Mouse (Mus musculus): ENCODE data around the gene Ascc1.
A peak's percentile ranks its signal among the peaks of the same experiment; 100 is the strongest.

Ascc1 gene

DNA sequence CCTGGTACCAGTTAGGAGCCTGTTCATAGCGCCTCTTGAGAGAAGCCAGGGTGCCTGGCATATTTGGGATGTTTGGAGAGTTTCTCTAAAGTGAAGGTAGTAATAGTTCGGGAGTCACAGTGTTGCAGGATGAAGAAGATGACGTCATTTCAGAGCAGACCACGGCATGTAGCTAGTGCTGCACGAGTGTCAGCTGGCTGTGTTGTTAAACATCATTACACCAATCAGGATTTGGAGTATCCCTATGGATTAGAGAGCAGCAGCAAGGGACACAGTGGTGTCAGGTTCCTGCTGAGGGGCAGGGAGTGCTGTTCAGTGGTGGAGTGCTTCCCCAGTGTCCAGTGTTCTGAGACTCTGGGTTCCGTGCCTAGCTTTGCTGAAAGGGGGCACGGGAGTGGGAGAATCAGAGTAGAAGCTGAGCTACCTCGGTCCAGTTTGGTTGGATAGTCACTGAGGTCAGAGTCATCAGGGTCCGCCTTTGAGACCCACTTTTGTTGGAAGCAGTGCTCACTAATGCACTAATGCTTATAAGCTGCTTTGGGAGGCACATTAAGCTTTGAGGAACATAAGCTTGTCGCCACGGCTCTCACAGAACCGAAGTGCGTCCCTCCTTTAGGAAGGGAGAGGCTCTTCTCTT is 24.3 kb downstream of the Ascc1 start:
- no peak for DNase-seq

DNA sequence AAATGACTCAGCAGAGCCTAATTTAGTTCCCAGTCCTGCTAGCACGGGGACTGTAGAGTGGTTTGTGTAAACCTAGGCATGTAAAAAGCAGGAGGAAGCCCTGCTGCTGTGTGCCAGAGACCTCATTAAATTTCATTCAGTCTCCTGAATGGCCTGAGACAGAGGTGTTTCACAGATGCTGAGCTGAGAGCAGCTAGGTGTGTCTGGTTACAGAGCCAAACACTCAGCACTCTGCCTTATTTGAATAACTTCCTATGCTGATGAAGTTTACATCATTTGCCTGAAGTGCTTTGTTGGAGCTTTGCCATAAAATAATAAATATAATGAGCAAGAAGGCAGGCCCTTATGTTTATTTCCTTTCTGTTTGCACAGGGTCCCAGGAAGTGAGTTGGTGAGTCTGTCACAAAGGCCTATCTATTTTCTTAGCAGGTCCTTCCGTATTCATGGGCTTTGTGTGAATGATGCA is 25.0 kb downstream of the Ascc1 start:
- DNase-seq: no peak

DNA sequence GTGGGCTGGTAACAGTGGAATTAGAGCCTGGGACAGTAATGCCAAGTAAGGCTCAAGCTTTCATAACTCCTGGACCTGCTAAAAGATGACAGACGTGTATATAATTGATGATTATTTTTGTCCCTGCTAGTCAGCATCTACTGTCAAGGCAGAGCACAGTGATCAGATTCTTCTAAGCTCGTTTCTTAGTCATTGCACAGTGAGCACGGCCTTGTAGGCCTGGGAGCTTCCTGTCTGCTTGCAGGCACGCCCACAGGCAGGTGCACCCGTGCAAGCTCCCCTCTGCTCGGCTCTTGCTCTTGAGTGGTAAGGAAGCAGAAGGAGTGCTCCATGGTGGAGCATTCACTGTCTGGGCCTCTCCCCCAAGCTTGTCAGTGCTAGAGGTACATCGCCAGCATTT is 25.6 kb downstream of the Ascc1 start:
- DNase-seq: no peak

DNA sequence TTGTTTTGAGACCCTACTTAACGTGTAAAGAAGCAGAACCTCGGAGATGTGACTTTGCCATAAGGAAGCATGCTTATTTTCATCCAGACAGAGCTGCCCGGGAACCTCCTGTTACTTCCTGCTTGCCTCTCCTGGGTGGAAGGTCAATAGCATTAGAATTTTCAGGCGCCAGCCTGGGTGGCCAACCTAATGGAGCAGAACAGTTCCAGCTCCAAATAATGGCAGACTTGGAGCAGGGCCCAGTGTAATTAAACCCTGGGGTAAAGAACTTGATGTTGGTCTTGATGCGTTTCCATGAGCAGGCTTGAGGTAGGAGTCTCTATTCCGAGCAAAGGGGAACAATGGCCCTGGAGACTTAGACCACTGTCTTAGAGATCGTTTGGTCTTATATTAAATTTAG is 26.4 kb downstream of the Ascc1 start:
- no peak for DNase-seq

DNA sequence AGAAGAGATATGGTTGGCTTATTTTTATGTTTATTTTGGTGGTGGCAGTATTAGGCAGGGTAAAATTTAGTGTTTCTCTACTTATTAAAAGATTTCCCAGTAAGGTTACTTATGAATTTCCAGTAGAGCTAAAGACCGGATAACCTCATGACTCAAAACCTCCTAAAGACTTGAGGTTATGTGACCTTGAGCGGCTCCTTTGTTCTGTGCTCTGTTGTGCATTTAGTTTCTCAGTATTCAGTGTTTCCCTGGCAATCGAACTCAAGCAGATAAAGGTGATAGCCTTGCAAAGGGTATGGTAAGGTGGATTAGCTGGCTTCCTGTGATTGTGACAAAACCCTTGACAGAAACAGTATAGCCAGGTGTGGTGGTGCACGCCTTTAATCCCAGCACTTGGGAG is 26.8 kb downstream of the Ascc1 start:
- DNase-seq: no peak

DNA sequence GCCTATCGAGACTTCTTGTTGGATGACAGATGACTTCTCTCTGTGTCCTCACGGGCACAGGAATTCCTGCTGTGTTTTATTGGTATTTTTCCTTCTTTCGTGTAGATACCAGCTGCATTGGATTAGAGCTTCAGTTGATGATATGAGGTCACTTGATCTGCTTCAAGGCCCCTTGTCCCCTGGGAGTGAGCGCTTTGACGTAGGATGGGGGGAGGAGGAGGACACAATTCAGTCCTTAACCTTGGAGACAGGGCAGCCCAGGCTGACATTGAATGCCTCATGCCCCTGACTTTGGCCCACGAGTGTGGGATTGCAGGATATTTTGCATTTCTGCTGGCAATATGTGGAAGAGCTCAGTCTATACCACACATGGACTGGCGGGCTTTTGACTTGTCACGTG is 29.0 kb downstream of the Ascc1 start:
- DNase-seq: no peak

DNA sequence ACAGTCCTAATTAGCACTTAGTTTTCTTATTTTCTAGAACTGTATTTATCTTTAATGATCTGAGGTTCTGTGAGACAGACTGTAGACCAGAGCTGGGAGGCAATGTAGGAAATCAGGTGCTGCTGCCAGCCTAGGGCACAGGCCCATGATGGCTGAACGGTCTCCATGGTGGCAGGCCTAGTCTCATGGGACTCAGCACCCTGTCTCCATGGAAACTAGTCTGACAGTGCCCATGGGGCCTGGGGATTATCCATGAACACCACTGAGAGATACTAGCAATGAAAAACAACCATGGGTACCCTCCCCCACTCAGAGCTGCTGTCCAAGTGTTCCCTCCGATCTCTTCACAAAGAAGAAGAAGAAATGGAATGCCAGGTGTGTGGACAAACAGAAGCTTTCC is 29.4 kb downstream of the Ascc1 start:
- DNase-seq: no peak

DNA sequence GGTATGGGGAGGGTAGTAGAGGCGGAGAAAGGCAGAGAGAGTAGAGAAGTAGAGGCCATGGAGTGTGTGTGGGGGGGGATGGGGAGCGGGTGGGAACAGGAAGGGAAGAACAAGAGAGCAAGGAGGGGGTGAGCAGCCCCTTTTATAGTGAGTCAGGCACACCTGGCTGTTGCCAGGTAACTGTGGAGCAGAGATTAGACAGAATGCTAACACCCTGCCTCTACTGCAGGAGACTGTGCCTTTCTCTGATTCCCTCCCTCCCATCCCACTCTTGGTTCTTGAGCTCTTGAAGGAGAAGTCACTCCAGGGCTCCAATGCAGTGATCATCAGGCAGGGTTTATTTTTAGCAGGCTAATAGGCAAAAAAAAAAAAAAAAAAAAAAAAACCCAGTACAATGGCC is 30.0 kb downstream of the Ascc1 start:
- no peak for DNase-seq

DNA sequence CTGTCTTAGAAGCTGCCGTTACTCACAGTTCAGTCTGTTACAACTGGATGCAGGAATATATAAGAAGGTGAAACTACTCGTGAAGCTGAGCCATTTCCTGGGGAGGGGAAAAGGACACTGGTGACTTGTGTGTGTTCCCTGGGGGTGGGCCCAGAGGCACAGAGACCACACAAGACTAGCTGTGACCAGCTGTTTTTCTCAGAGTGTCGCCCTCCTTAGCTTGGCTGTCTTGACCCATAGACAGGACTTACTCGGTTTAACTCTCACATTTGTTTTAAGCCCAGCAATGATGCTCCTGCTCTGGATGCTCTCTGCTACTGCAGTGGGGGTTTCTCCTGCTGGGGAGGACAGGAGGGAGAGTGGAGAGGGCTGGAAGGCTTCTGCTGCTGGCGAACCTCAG is 30.5 kb downstream of the Ascc1 start:
- DNase-seq: no peak

DNA sequence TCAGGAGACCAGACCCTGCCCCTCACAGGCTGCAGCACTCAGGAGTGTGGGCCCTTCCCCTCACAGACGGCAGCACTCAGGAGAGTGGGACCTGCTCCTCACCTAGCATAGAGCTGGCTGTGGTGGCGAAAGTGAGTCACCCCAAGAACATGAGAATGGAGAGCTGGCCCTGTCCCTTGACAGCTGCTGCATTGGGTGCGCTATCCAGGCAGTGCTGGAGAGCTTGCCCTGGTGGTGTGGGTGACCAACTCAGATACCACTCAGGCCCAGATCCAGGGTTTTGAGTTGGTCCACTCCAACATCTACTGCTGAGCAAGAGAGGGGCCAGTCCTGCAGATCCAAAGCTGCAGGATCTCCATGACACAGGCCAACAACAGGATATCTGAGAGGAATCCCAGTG is 32.0 kb downstream of the Ascc1 start:
- DNase-seq: no peak

DNA sequence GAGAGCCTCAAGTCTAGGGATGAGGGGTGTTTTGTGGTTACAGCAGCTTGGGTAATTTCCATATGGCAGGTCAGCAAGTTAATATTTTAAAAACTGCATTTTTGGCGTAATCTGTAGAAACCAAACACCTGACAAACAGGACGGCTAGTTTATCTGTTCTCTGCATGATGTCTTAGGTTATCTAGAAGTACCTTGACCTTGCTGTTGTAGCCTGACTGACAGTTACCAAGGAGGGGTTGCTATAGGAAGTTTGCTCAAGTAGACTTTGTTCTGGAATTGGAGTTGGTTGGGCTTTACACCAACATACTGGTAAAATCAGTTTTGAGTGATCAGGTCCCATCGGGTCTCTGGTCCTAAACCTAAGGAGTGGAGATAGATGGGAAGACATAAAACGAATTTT is 33.1 kb downstream of the Ascc1 start:
- no peak for DNase-seq

DNA sequence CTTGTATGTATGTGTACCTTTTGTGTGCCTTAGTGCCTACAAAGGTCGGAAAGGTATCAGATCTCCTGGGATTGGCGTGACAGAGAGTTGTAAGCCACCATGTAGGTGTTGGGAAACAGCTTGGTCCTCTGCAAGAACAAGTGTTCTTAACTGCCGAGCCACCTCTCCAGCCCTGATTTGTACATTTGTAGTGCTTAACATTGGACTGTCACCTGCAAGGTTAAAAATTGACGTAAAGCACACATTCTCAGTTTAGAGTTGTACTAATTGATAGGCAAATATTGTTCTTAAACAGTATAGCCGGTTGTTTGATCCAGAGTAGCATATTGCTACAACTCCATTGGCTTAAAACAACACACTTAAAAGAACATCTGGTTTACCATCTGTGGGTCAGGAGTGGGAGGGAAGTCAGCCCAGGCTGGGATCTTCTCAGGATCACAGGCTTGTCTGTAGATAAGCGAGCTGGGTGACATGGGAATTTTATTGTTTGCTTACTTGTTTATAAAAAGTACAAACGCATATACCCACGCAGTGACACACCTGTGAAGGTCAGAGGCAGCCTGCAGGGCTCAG is 39.8 kb downstream of the Ascc1 start:
- DNase-seq: no peak

DNA sequence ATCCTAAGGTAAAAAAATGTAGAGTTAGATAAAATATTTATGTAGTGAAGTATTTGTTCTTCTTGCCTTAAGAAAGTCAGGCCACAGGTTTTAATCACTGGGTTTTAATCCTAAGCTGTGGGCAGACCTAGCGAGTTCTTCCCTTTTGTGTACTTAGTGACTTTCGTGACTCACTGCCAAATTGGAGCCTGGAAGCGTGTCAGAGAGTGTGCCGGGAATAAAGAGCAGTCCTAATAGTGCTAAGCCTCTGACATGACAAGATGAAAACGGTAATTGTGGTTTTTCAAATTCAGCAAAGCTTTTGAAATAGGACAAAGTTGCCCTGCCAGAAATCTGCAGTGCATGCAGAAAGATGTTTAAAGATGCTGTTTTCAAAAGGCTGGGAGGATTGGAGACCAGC is 44.1 kb downstream of the Ascc1 start:
- DNase-seq: peak; percentile 39

DNA sequence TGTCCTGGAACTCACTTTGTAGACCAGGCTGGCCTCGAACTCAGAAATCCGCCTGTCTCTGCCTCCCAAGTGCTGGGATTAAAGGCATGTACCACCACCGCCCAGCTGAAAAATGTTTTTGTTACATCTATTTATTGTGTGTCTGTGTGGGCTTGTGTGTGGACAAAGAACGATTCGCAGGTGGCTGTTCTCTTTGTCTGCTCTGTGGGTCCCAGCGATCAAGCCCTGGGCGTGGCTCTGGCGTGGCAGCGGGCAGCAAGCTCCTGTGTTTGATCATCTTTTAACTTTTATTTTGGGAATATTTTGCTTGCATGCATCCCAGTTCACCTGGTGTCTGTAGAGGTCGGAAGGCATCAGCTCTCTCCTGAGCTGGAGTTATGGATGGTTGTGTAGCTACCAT is 48.0 kb downstream of the Ascc1 start:
- no peak for DNase-seq

DNA sequence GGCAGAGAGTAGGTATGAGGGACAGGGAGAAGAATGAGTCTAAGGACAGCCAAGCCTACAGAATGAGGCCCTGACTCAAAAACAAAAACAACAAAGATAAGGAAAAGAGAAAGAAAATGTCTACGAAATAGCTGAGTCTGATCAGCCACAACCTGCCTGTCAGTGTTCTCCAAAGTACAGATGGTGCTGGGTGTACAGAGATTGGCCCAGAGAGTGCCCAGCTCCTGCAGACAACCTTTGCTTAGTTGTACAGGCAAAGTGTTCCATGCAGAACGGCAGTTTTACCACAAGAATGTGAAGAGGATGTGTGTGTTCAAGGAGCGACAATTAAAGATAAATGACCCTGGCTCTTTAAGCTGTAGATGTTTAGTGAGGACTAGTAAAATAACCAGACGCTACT is 50.5 kb downstream of the Ascc1 start:
- DNase-seq: no peak

DNA sequence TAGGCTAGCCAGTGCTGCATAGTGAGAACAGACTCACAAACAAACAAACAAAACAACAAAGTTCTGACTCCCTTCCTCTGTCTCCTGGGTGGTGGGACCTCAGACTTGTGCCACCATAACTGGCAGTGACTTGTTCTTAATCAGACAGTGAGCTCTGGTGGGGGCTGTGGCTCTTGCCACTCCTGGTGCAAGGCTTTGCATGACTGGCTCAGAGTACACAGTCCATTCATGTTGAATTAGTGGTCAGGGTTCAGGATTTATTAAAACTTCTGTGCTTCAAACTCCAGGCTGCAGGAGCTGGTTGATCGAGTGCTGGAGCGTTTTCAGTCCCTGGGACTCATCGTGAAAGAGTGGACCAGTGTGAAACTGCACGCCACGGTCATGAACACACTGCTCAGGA is 59.6 kb downstream of the Ascc1 start:
- no peak for DNase-seq

DNA sequence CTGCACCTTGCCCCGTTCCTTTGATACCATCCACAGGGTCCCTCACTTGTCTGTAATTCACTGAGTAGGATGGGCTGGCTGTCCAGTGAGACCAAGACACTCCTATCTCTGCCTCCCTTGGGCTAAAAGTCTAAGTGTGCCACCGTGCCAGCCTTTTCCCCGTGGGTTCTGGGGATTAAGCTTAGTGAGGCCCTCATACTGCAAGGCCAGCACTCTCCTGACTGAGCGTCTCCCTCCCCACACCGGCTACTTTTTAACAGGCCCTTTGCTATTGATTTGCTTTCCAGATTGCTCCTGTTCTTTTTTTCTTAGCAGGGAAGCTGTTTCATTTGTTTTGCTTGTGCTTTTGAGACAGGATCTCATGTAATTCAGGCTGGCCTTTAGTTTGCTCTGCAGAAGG is 60.3 kb downstream of the Ascc1 start:
- no peak for DNase-seq

DNA sequence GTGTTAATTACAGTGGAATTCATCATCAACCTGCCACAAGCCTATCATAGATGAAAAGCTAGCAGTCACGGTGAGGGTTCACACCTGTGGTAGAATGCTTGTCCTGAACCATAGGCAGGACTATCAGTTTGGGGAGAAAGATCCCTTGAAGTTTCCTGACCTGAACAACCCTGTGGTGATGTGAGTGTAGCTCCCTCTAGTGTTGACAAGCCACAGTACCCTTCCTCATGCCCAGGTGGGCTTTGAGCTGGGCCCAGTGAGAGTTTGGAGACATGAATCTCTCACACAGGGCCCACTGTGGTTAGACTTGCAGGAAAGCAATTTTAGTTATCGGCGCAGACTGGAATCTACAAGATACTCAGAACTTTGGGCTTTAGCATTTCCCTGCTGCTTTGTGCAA is 63.9 kb downstream of the Ascc1 start:
- DNase-seq: peak; percentile 51

DNA sequence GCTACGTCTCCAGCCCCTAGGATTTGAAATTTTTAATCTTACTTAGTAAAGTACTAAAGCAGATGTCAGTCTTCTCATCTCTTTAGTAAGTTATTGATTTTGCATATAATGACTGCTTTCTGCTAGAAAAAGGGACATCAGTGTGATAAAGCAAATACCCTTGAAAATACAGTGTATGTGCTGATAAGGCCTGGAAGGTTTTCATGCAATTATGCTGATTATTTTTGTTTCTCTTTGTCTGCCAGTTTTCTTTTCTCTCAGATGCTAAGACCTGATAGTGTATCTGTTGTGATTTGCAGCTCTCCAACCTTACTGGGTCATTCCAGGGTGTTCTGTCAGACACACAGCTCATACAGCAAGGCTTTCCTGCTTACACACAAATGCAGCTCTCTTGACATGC is 72.6 kb downstream of the Ascc1 start:
- no peak for DNase-seq

DNA sequence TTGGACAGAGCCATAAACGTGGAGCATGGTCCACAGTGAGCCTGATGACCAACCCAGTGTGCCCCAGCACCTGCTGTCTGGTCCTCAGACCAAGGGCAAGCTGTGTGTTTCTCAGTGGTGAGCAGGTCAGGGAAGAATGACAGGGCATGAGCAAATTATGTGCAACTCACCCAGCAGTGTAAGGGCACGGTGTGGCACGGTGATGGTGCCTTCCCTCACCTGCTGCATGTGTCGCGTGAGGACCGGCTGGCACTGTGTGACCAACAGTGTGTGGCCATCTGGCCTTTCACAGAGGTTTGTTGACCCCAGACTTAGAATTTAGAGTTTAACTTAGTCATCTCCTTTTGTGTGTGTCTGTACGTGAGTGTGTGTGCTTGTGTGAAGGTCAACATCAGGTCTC is 74.6 kb downstream of the Ascc1 start:
- DNase-seq: no peak

DNA sequence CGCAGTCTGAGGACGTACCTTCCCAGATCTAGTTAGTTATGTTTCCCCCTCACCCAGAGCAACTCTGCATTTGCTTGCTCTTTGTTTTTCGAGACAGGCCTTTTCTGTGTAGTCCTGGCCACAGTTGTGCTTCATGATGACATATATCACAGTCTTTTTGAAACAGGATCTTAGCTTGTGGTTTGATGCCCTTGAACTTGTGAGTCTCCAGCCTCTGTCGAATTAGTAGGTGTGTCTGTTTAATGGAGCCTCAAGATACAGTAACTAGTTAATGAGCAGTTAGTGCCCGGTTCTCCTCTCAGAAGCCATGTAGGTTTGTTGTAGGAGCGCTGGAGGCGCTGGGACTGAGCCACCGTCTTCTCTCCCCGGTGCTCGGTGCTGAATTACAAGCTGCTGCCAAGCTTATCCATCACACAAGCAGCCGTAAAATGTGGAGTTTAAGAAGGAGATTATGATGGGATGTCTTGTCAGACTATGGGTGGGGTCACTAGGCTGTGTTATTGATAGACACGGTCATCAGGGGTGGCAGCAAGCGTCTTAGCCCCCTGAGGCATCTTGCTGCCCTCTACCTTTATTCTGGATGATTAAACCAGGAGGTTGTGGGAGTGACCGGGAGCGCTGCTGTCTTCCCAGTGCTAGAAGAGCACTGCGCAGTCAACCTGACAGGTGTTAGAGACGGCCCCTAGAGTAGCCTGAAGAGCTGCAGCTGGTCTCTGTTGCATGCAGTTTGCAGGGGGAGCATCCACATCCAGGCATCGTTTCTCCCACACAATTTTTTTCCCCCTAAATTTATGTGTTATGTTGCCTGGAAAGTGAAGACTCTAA is 75.3 kb downstream of the Ascc1 start:
- DNase-seq: no peak

DNA sequence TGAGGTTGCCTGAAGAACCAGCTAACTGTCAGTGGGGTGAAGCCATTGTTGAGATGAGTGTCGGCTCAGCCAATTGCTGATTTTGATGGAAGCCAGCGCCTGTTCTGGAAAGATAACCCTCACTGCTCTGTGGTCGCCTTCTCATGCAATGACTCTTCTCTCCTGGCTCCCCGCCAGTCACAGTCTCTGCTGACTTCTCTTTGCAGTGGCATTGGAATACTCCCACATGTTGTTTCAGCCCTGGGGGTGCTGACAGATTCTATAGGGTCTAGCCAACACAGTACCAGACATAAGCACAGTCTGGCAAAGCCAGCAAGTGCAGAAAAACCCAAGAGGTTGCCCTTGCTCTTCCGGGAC is 75.9 kb downstream of the Ascc1 start:
- peak; percentile 64 for DNase-seq

DNA sequence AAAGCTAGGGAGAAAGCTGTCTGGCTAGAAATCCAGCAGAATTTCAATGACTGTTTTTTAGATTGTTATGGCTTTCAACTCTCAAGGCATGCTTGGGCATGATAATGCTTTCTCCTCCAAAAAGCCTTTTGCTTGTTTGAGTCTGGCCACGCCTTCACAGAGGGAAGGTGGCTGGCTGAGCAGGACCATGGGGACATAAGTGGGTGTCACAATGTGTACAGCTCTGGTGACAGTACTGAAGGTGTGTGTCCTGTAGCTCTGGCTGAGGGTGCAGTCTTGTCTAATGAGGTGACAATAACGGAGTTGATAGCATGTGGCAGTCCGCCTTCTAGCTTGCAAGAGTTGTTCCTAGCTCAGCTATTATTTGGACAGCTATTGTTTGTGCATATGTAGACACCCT is 77.6 kb downstream of the Ascc1 start:
- peak; percentile 47 for DNase-seq

DNA sequence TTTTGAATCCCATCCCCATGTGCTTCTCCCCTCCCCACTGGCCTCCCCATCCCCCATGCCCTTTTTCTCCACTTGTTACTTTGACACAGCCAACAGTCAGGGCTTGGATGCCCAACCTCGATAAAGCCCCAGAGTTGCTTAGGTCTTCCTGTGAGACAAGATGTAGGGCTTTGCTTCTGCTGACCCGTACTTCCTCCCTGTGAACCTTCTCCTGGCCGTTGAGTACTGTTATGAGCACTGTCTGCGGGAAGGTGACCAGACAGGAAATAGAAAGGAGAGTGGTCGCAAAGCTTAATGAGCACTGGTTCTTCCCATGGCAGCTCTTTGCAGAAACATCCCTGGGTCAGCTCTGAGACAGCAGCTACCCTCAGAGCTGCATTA is 78.0 kb downstream of the Ascc1 start:
- DNase-seq: no peak

Measured in lung, postnatal 10 days (tissue).